Mouse (Mus musculus) heart, adult 2 months (tissue): ENCODE data around the gene Rps13. TPM values are rescaled to one million over a fixed set of nuclear protein-coding genes. Genes with fewer than 3 reads are reported as not detected.

Experiments
- DNase-seq, 2 experiments: peaks; one replicate each; pipeline ENCODE4 v3.0.0; 2021
- H3K27ac ChIP-seq: fragments of 200-600 bp; 2 replicates; pipeline ENCODE4 v1.8.1; 2022
- H3K27me3 ChIP-seq: fragments of 200-500 bp; 2 replicates; pipeline ENCODE4 v1.6.1; 2012; ENCODE audit warnings: mild to moderate bottlenecking, low read length, inconsistent platforms, mixed read lengths; ENCODE audit not compliant: control insufficient read depth, insufficient read depth
- H3K36me3 ChIP-seq: fragments of 200-500 bp; 2 replicates; pipeline ENCODE4 v1.6.1; 2012; ENCODE audit warnings: low read length, inconsistent platforms; ENCODE audit not compliant: control insufficient read depth, insufficient read depth
- H3K4me1 ChIP-seq: fragments of 200-500 bp; 2 replicates; pipeline ENCODE4 v1.6.1; 2011; ENCODE audit warnings: low read length; ENCODE audit not compliant: control insufficient read depth, insufficient read depth
- H3K4me3 ChIP-seq: fragments of 200-600 bp; 2 replicates; pipeline ENCODE4 v1.8.1; 2022
- H3K79me2 ChIP-seq: fragments of 200-500 bp; replicated peaks from 2 replicates; pipeline ENCODE4 v1.6.1; 2012; ENCODE audit warnings: mild to moderate bottlenecking, inconsistent platforms, low read length, moderate library complexity, mixed read lengths; ENCODE audit not compliant: control insufficient read depth, insufficient read depth
- H3K9ac ChIP-seq: fragments of 200-500 bp; 2 replicates; pipeline ENCODE4 v1.6.1; 2012; ENCODE audit warnings: low read depth, mild to moderate bottlenecking, control low read depth, inconsistent platforms, low read length, mixed read lengths
- CTCF ChIP-seq: fragments of 200-600 bp; IDR thresholded peaks from 2 replicates; pipeline ENCODE4 v1.8.1; 2022; ENCODE audit warnings: antibody characterized with exemption, mild to moderate bottlenecking, moderate library complexity
- EP300 ChIP-seq: fragments of 200-500 bp; IDR thresholded peaks from 2 replicates; pipeline ENCODE4 v1.6.1; 2011; ENCODE audit warnings: low read depth, low read length, control low read depth; ENCODE audit not compliant: insufficient read depth
- POLR2A ChIP-seq: fragments of 200-500 bp; IDR thresholded peaks from 2 replicates; pipeline ENCODE4 v1.6.1; 2011; ENCODE audit warnings: mild to moderate bottlenecking, low read depth, low read length, control low read depth; ENCODE audit not compliant: insufficient read depth
- WGBS: fragments of 180-500 bp; shearing (Covaris S2); methylation state at CpG from one replicate; pipeline ENCODE4 v1.1.7; 2018; 5-methylcytosine and 5-hydroxymethylcytosine counted together
- intact Hi-C: fragments of 180-260 bp; cut with DNase I; formaldehyde crosslinking; loops from one replicate; pipeline ENCODE4 v1.15.1; 2025
- polyA plus RNA-seq: library from polyadenylated mRNA; depleted of rRNA; stranded (reverse); fragments of >200 nt; gene quantifications from 2 replicates; pipeline ENCODE4 v1.2.3, GENCODE M21; 2012
- total RNA-seq, 2 experiments: library from RNA; stranded (reverse); gene quantifications; 2 replicates each; pipeline ENCODE4 v1.2.3; 2021

The Rps13 gene
- total and polyA plus RNA-seq, 3 experiments: 146 to 384 (median 328) TPM

GRCm38 (mm10) chr7:116290559-116290958 lies 43.4 kb downstream of the Rps13 start:
- Histone ChIP-seq H3K36me3 (no peaks in the 10 kb centered on the region), H3K4me3 (no peak overlapping the region), H3K27me3 (no peaks in the 10 kb centered on the region), H3K79me2 (no peaks in the 10 kb centered on the region), H3K27ac (no peak overlapping the region), H3K9ac (no peak overlapping the region), H3K4me1 (0 out of 2 replicates have a peak, but pooled peaks cover 2% of the 10 kb centered on the region)
- 52% methylated on average over 1 of the region's 1 CpGs for WGBS
- DNase-seq: no peak
- TF ChIP-seq CTCF (no peak), POLR2A (no peak), EP300 (no peak)
- intact Hi-C loops: no loop called here

- no peak for DNase-seq
- Histone ChIP-seq H3K79me2 (no peaks in the 10 kb centered on the region), H3K27ac (no peak overlapping the region), H3K36me3 (no peaks in the 10 kb centered on the region), H3K4me1 (0 out of 2 replicates have a peak, but pooled peaks cover 2% of the 10 kb centered on the region), H3K27me3 (no peaks in the 10 kb centered on the region), H3K4me3 (no peak overlapping the region), H3K9ac (no peak overlapping the region)
- intact Hi-C loops: no loop called here
- TF ChIP-seq CTCF (no peak), EP300 (no peak), POLR2A (no peak)
- 85% methylated on average over 3 of the region's 3 CpGs for WGBS
Measured at GRCm38 (mm10) chr7:116288996-116289395, 45.0 kb downstream of the Rps13 start.

- Histone ChIP-seq H3K36me3 (no peaks in the 10 kb centered on the region), H3K4me3 (no peak overlapping the region), H3K27me3 (no peaks in the 10 kb centered on the region), H3K9ac (no peak overlapping the region), H3K79me2 (no peaks in the 10 kb centered on the region), H3K4me1 (0 out of 2 replicates have a peak, but pooled peaks cover 2% of the 10 kb centered on the region), H3K27ac (no peak overlapping the region)
- TF ChIP-seq EP300 (no peak), POLR2A (no peak), CTCF (no peak)
- WGBS: 79% methylated on average over 5 of the region's 5 CpGs
- intact Hi-C loops: no loop called here
- DNase-seq: no peak
Measured at GRCm38 (mm10) chr7:116287959-116288358, 46.0 kb downstream of the Rps13 start.

GRCm38 (mm10) chr7:116286611-116287355 lies 47.2 kb downstream of the Rps13 start:
- 47% methylated on average over 11 of the region's 11 CpGs for WGBS
- no peak overlapping the region for H3K4me3 ChIP-seq
- H3K4me1 ChIP-seq: 0 out of 2 replicates have a peak, but pooled peaks cover 2% of the 10 kb centered on the region
- no peak overlapping the region for H3K9ac ChIP-seq
- no peaks in the 10 kb centered on the region for H3K27me3 ChIP-seq
- no peaks in the 10 kb centered on the region for H3K36me3 ChIP-seq
- no peaks in the 10 kb centered on the region for H3K79me2 ChIP-seq
- no peak overlapping the region for H3K27ac ChIP-seq
- no peak for TF ChIP-seq EP300
- no peak for TF ChIP-seq CTCF
- TF ChIP-seq POLR2A: no peak
- intact Hi-C loops: no loop called here
- no peak for DNase-seq

- H3K9ac ChIP-seq: no peak overlapping the region
- no peak overlapping the region for H3K27ac ChIP-seq
- H3K36me3 ChIP-seq: no peaks in the 10 kb centered on the region
- WGBS: 45% methylated on average over 12 of the region's 12 CpGs
- no peaks in the 10 kb centered on the region for H3K79me2 ChIP-seq
- 0 out of 2 replicates have a peak, but pooled peaks cover 2% of the 10 kb centered on the region for H3K4me1 ChIP-seq
- intact Hi-C loops: no loop called here
- TF ChIP-seq EP300: 0 out of 2 replicates have a peak, but pooled peaks have one; percentile 53
- no peak for TF ChIP-seq POLR2A
- no peak overlapping the region for H3K4me3 ChIP-seq
- peak; percentile 54 to 68 for DNase-seq
- no peaks in the 10 kb centered on the region for H3K27me3 ChIP-seq
Measured at GRCm38 (mm10) chr7:116286173-116286572, 47.8 kb downstream of the Rps13 start.

- no peak for DNase-seq
- no peak overlapping the region for H3K9ac ChIP-seq
- H3K79me2 ChIP-seq: no peaks in the 10 kb centered on the region
- 89% methylated on average over 1 of the region's 1 CpGs for WGBS
- TF ChIP-seq EP300 (no peak), CTCF (no peak)
- H3K4me1 ChIP-seq: 0 out of 2 replicates have a peak, but pooled peaks cover 2% of the 10 kb centered on the region
- H3K36me3 ChIP-seq: no peaks in the 10 kb centered on the region
- H3K27ac ChIP-seq: no peak overlapping the region
- intact Hi-C loops: no loop called here
- H3K4me3 ChIP-seq: no peak overlapping the region
- H3K27me3 ChIP-seq: no peaks in the 10 kb centered on the region
Measured at GRCm38 (mm10) chr7:116285216-116285615, 48.8 kb downstream of the Rps13 start.
